Comparison of ENCODE assay signal across 8 mouse cellular contexts in the genomic region with DNA sequence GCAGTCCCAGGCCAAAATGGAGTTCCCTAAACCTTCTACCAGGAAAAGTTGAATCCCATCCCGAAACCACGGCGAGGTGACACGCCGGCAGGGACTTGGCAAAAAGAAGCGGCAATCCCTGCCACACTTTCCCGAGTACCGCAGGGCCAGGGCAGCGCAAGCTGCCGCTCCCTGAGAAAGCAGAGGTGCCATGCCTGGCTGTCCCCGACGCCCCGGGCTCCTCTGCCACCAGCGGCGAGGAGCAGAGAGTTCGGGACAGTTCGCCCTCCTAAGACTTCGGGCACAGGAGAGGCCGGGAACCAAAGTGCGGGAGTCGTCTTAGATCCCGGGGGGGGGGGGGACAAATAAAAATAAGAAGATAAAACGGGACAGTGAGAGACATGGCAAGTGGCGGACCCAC. TPM values are rescaled to one million over a fixed set of nuclear protein-coding genes. Genes with fewer than 3 reads are reported as not detected.
A peak's percentile ranks its signal among the peaks of the same experiment; 100 is the strongest.
DNase-seq lines count a peak whose midpoint lies in the region; ATAC-seq lines count a peak whose summit lies in the region.

No protein-coding gene starts in this region.

- H3K4me3 ChIP-seq in kidney, embryonic 16.5 days (ENCODE audit: low read length) = peak overlapping the region; percentile 71
- peak overlapping the region; percentile 92 for H3K4me3 ChIP-seq in megakaryocyte, embryonic 14.5 days (replicated peaks)

- no peaks in the 10 kb centered on the region for H3K27me3 ChIP-seq in kidney, embryonic 16.5 days (ENCODE audit: insufficient read depth, low read length)
- H3K27me3 ChIP-seq in megakaryocyte, embryonic 14.5 days (replicated peaks) = peaks cover 2% of the 10 kb centered on the region

- H3K27ac ChIP-seq in kidney, embryonic 16.5 days (ENCODE audit: low read length) = peak overlapping the region; percentile 92

- H3K36me3 ChIP-seq in kidney, embryonic 16.5 days (ENCODE audit: insufficient read depth, low read length) = no peaks in the 10 kb centered on the region
- no peaks in the 10 kb centered on the region for H3K36me3 ChIP-seq in megakaryocyte, embryonic 14.5 days (replicated peaks; ENCODE audit: low read length)

- peak overlapping the region; percentile 59 for H3K4me2 ChIP-seq in kidney, embryonic 16.5 days (replicated peaks; ENCODE audit: low read depth, low read length)

- peak overlapping the region; percentile 76 for H3K9ac ChIP-seq in kidney, embryonic 16.5 days (replicated peaks; ENCODE audit: low read length)

- H3K9me3 ChIP-seq in kidney, embryonic 16.5 days (ENCODE audit: low read length) = no peaks in the 10 kb centered on the region
- peaks cover 9% of the 10 kb centered on the region for H3K9me3 ChIP-seq in megakaryocyte, embryonic 14.5 days

- H3K4me1 ChIP-seq in kidney, embryonic 16.5 days (ENCODE audit: insufficient read depth, low read length) = 0 out of 2 replicates have a peak, but pooled peaks cover 4% of the 10 kb centered on the region
- H3K4me1 ChIP-seq in megakaryocyte, embryonic 14.5 days = peaks cover 15% of the 10 kb centered on the region

- peak; percentile 47 for ATAC-seq in kidney, embryonic 16.5 days (ENCODE audit: low FRiP score, low TSS enrichment)

- WGBS in kidney, embryonic 16.5 days = 23% methylated on average over 24 of the region's 24 CpGs

- peak; percentile 2 for DNase-seq in gastrocnemius, adult 18-20 months (ENCODE audit: low spot score)
- DNase-seq in gastrocnemius, adult 8-10 months (ENCODE audit: low spot score in 2 of 2) = no peak
- peak; percentile 17 for DNase-seq in MN1 (ENCODE audit: low spot score)
- DNase-seq in cerebellum, postnatal 25 days = peak; percentile 19 to 32
- DNase-seq in gastrocnemius, postnatal 4 days (ENCODE audit: low spot score in 2 of 2) = peak; percentile 10 to 24
- peak; percentile 41 for DNase-seq in testis, postnatal 10 days (ENCODE audit: low spot score)

RNA-seq across cellular contexts. Expression of a gene that starts 9.5 kb away (rescaled TPM):
- 10 to 100 TPM; 20.0 to 22.5 TPM for total RNA-seq in gastrocnemius, adult 18-20 months (2021)
- 10 to 100 TPM; 15.2 to 23.2 (median 16.8) TPM for total RNA-seq in gastrocnemius, adult 8-10 months (2022)
- 10 to 100 TPM; 54.3 to 55.8 TPM for total RNA-seq in gastrocnemius, postnatal 4 days (2021)
- 73.2 and 82.9 TPM in 2 replicates for polyA plus RNA-seq in kidney, embryonic 16.5 days (2015; fragmentation: Nextera tagmentation; extraction: Ambion mirVana)
- 2.1 TPM in 1 of 2 replicates, not detected in the other for polyA plus RNA-seq in megakaryocyte, embryonic 14.5 days (2012; ENCODE audit: insufficient read depth, low replicate concordance)

Comparison
In these comparisons a context has a peak if more than half of its experiments do, and no peak if none do; other contexts are left out.
1. DNase-seq: peak in gastrocnemius, adult 18-20 months (single experiment), MN1 (single experiment), cerebellum, postnatal 25 days (2 of 2), gastrocnemius, postnatal 4 days (2 of 2) and testis, postnatal 10 days (single experiment); none in gastrocnemius, adult 8-10 months (0 of 2).